Mouse (Mus musculus) midbrain, embryonic 16.5 days (tissue): ENCODE data around the gene Asb11. TPM values are rescaled to one million over a fixed set of nuclear protein-coding genes. Genes with fewer than 3 reads are reported as not detected.

Source experiments
- ATAC-seq: fragments of 200-750 bp; cut with Nextera tagmentation; 2 replicates; pipeline ENCODE4 v1.8.0; 2017; ENCODE audit warnings: moderate TSS enrichment
- H3K27ac ChIP-seq: fragments of 300-500 bp; sonication (generic); 2 replicates; pipeline ENCODE4 v1.5.1; 2014; ENCODE audit warnings: mild to moderate bottlenecking, low read length, mixed read lengths
- H3K27me3 ChIP-seq: fragments of 300-500 bp; sonication (generic); 2 replicates; pipeline ENCODE4 v1.6.1; 2014; ENCODE audit warnings: low read depth, low read length, mixed read lengths; ENCODE audit not compliant: control insufficient read depth, insufficient read depth
- H3K36me3 ChIP-seq: fragments of 300-500 bp; sonication (generic); 2 replicates; pipeline ENCODE4 v1.6.1; 2014; ENCODE audit warnings: mild to moderate bottlenecking, low read length, moderate library complexity, mixed read lengths; ENCODE audit not compliant: control insufficient read depth, insufficient read depth
- H3K4me1 ChIP-seq: fragments of 300-500 bp; sonication (generic); 2 replicates; pipeline ENCODE4 v1.6.1; 2014; ENCODE audit warnings: mild to moderate bottlenecking, low read length, mixed read lengths; ENCODE audit not compliant: control insufficient read depth, insufficient read depth
- H3K4me2 ChIP-seq: fragments of 300-500 bp; sonication (generic); 2 replicates; pipeline ENCODE4 v1.6.1; 2014; ENCODE audit warnings: mild to moderate bottlenecking, low read length, mixed read lengths
- H3K4me3 ChIP-seq: fragments of 300-500 bp; sonication (generic); 2 replicates; pipeline ENCODE4 v1.5.1; 2014; ENCODE audit warnings: low read depth, mild to moderate bottlenecking, low read length, moderate library complexity, mixed read lengths
- H3K9ac ChIP-seq: fragments of 300-500 bp; sonication (generic); 2 replicates; pipeline ENCODE4 v1.6.1; 2014; ENCODE audit warnings: low read depth, low read length, mixed read lengths
- H3K9me3 ChIP-seq: fragments of 300-500 bp; sonication (generic); replicated peaks from 2 replicates; pipeline ENCODE4 v1.6.1; 2014; ENCODE audit warnings: mild to moderate bottlenecking, low read length, mixed read lengths; ENCODE audit not compliant: control insufficient read depth, poor library complexity, severe bottlenecking
- WGBS: fragments of 180-500 bp; shearing (Covaris S2); extraction: QIAGEN DNeasy Blood & Tissue Kit; methylation state at CpG from one replicate; pipeline ENCODE4 v1.1.7; 2014; 5-methylcytosine and 5-hydroxymethylcytosine counted together
- polyA plus RNA-seq: library from polyadenylated mRNA; unstranded; fragments of >200 nt; fragmentation: Nextera tagmentation; extraction: Ambion mirVana; gene quantifications from 2 replicates; pipeline ENCODE4 v1.2.1, GENCODE M21; 2015

Gene Asb11
- not detected in 2 replicates for polyA plus RNA-seq

DNA sequence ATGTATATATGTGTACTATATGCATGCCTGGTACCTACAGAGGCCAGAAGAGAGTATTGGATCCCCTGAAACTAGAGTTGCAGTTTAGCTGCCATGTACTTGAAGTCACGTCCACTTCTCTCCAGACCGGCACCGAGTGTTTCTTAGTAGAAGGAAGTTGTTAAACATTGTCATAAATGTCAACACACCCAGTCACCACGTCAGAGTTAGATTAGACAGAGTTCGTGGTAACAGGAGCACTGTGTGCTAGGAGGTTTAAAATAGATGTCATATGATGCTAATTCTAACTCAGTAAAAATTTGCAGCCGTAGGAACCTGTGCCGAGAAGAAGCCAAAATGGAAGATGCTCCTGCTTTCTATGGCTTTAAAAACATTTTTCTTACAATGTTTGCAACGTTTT lies at the start of gene Asb11:
TSS of gene Asb11 (plus strand) at position 286 of the 400 bp plus-strand sequence.
- H3K27ac ChIP-seq, result no peak within 1 kb of the TSS
- H3K4me3 ChIP-seq, result no peak within 1 kb of the TSS
- no peaks in the 10 kb centered on the region for H3K9me3 ChIP-seq
- H3K27me3 ChIP-seq, result no peaks in the 10 kb centered on the region
- no peak within 1 kb of the TSS for H3K9ac ChIP-seq
- WGBS, result 81% methylated on average over 8 of the region's 8 CpGs
- H3K36me3 ChIP-seq, result no peaks in the 10 kb centered on the region
- no peak for ATAC-seq
- no peaks in the 10 kb centered on the region for H3K4me1 ChIP-seq
- no peak within 1 kb of the TSS for H3K4me2 ChIP-seq

DNA sequence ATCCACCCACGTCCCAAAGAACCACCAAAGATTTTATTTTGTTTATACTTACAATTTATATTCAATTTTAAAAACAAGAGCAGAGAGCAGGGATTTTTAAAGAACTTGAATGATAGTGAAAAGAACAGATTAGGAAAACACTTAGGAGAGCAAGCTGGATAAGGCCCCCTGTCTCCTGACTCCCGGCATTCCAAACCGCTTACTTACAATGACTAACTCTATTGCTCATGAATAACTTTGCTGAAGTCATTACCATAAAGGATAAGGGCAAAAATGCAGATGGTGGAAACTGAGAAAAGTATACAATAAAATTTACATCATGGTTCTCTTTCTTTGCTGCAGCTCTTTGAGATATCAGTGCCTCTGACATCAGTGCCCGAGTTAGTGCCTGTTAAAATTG lies 42.7 kb upstream of the Asb11 start:
- Histone ChIP-seq H3K4me3 (no peak overlapping the region), H3K9me3 (no peaks in the 10 kb centered on the region), H3K9ac (no peak overlapping the region), H3K27ac (no peak overlapping the region), H3K27me3 (no peaks in the 10 kb centered on the region), H3K4me2 (no peak overlapping the region), H3K36me3 (no peaks in the 10 kb centered on the region), H3K4me1 (no peaks in the 10 kb centered on the region)
- no peak for ATAC-seq
- WGBS, result 70% methylated on average over 4 of the region's 4 CpGs

DNA sequence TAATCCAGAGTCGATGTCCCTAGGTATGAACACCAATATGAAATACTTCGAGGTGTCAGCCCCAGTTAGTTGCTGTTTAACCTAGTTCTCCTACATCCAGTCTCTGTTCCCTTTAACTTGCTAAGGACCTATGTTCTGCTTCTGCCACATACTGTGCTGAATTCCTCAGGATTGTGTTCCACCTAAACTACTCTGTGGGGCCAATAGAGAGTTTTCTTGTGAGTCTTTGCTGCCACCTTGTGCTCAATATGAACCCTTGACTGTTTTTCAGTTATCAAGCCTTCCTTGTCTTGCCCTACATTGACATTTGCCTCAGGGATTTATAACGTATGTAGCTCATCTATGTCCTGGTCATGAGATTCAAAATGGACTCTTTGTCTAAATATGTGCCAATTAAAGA lies 38.3 kb upstream of the Asb11 start:
- H3K36me3 ChIP-seq, result no peaks in the 10 kb centered on the region
- ATAC-seq, result peak; percentile 51; the same call in 1 of the 2 replicates
- no peak overlapping the region for H3K4me3 ChIP-seq
- no peak overlapping the region for H3K4me2 ChIP-seq
- no peak overlapping the region for H3K27ac ChIP-seq
- H3K27me3 ChIP-seq, result no peaks in the 10 kb centered on the region
- no peaks in the 10 kb centered on the region for H3K9me3 ChIP-seq
- H3K4me1 ChIP-seq, result no peaks in the 10 kb centered on the region
- H3K9ac ChIP-seq, result no peak overlapping the region
- WGBS, result 65% methylated on average over 3 of the region's 3 CpGs

DNA sequence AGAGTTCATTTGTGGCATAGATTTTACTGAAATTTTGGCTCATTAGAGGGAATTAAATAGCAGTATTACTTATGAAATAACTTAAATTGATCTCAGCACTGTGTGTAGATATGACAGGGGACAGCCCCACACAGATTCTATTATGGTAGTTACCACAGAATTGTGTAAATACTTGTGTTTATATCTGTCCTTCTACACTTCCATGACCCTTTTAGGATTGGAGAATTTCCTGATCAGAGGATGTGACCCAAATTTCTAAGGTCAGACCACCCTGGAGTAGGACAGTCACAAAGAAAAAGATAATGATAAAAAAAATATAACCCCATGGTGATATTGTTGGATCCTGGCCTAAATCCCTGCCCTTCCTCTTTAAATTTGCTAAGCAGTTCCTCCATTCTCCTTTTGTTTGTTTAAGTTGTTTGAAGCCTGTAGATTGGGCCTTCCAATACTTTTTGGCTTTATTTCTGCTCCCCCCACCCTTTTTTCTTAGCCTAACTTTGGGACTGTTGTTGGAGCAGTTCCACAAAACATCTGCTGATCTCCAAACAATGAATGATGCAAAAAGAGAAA lies 31.6 kb upstream of the Asb11 start:
- no peak overlapping the region for H3K27ac ChIP-seq
- no peaks in the 10 kb centered on the region; the same call in 1 of the 2 replicates for H3K27me3 ChIP-seq
- H3K9ac ChIP-seq, result no peak overlapping the region
- no peak overlapping the region for H3K4me2 ChIP-seq
- no peaks in the 10 kb centered on the region for H3K36me3 ChIP-seq
- H3K4me3 ChIP-seq, result no peak overlapping the region
- no peaks in the 10 kb centered on the region for H3K9me3 ChIP-seq
- no peak for ATAC-seq
- H3K4me1 ChIP-seq, result no peaks in the 10 kb centered on the region

DNA sequence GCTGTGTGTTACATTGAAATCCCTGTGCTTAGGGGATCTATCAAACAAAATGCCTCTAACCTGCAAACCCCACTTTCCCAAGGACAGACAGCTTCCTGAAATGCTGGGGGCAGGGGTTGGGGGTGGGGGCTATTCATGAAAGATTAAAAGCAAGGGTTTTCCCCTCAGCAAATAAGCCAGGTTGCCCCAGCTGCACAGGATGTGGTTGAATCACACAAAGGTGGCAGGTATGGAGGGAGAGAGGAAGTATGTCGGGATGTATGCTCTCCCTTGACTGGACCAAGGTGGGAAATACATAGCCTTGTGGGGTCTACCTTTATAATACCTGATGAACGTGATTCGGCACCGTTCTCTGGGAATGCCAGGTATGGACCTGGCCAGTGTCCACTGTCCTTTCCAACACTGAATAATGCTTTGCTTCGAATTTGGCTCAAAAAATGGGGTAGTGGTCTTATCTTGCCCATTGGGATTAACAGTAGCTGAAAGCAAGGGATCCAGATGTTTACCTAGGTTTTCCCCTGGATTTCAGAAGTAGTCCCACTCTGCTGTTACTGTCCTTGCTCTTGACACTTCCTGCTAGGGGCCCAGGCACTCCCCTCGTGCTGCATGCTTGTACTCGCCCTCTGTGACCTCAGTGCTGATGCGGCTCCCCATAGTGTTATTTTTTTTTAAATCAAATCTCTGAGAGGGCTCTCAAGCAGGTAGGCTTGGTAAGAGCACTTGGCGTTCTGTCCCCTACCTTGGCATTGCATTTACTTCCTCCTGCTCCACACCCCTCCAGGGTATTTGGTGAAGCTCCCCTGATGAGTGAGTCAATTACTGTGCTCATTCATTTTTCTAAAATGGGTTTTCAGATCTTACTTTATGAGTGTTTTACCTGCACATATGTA lies 30.4 kb upstream of the Asb11 start:
- WGBS, result 75% methylated on average over 9 of the region's 9 CpGs
- no peaks in the 10 kb centered on the region; the same call in 1 of the 2 replicates for H3K27me3 ChIP-seq
- H3K4me2 ChIP-seq, result no peak overlapping the region
- H3K4me1 ChIP-seq, result no peaks in the 10 kb centered on the region
- H3K4me3 ChIP-seq, result no peak overlapping the region
- H3K27ac ChIP-seq, result no peak overlapping the region
- no peaks in the 10 kb centered on the region for H3K9me3 ChIP-seq
- H3K9ac ChIP-seq, result no peak overlapping the region
- no peak for ATAC-seq
- no peaks in the 10 kb centered on the region for H3K36me3 ChIP-seq

DNA sequence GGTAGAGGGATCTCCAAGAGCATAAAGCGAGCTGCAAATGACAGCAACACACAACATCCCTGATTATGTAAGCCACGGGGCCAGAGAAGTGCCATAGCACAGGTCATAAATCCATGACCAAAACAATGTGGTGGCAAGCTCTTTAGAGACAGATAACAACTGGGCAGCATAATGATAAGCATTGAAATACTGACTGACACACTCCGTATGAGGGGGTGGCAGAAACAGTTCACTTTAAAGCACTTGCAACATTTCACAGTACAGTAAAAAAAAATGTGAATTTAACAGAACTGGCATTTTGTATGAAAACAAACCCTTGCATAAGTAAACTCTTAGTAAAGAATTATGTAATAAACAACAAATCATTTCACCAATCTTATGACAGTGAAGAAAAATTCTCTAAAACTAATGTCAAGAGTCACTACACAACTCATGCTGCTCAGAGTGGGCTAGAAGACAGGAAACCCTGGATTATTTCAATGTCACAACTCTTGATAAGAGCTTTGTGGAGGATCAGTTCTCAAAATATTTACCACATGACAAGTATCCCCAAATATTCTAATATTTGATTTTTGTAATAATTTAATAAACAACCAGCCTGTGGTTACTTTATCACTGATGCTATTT lies 28.4 kb upstream of the Asb11 start:
- no peak for ATAC-seq
- no peak overlapping the region for H3K4me2 ChIP-seq
- H3K27ac ChIP-seq, result no peak overlapping the region
- H3K27me3 ChIP-seq, result no peaks in the 10 kb centered on the region; the same call in 1 of the 2 replicates
- no peak overlapping the region for H3K4me3 ChIP-seq
- H3K9ac ChIP-seq, result no peak overlapping the region
- no peaks in the 10 kb centered on the region for H3K9me3 ChIP-seq
- H3K4me1 ChIP-seq, result no peaks in the 10 kb centered on the region
- H3K36me3 ChIP-seq, result no peaks in the 10 kb centered on the region
- WGBS, result 86% methylated on average over 3 of the region's 3 CpGs

DNA sequence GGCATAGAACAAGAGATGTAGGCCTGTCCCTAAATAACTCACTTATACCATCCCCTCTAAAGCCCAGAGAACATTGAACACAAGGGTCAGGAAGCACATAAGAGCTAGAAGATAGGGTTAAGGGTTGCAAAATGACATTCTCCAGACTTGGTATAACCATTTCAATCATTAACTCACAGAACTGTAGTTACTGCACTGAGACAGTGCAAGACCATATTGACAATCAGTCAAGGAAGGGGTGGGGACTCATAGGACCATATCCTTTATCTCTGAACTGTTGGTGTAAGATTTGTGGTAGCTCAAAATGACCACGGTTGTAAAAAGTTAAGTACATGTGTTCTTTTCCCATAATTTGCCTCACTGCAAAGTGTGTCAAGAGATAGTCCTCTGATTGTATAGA lies 26.2 kb upstream of the Asb11 start:
- no peaks in the 10 kb centered on the region; the same call in 1 of the 2 replicates for H3K27me3 ChIP-seq
- no peaks in the 10 kb centered on the region for H3K4me1 ChIP-seq
- no peak overlapping the region for H3K4me3 ChIP-seq
- H3K36me3 ChIP-seq, result no peaks in the 10 kb centered on the region
- no peak for ATAC-seq
- H3K27ac ChIP-seq, result no peak overlapping the region
- H3K9ac ChIP-seq, result no peak overlapping the region
- WGBS, result 79% methylated on average over 1 of the region's 1 CpGs
- no peaks in the 10 kb centered on the region for H3K9me3 ChIP-seq
- no peak overlapping the region for H3K4me2 ChIP-seq

DNA sequence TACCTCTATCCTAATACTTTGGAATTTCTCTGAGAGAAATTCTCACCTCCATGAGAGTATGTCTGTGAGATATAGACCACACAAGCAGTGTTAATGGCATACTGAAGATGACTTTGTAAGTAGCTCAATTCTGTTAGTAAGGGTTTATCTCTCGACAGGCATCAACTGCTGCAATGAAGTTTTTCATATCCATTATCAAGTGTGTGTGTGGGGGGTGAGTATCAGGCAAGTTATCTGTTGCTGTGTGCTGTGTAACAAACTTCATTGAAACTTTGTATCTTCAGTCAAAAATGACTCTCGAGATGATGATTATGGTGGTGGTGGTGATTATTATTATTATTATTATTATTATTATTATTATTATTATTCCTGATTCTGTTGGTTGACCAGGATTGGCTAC lies 20.0 kb upstream of the Asb11 start:
- no peaks in the 10 kb centered on the region for H3K9me3 ChIP-seq
- H3K36me3 ChIP-seq, result no peaks in the 10 kb centered on the region
- H3K4me1 ChIP-seq, result peaks cover 4% of the 10 kb centered on the region
- H3K9ac ChIP-seq, result no peak overlapping the region
- no peak for ATAC-seq
- H3K4me2 ChIP-seq, result no peak overlapping the region
- no peaks in the 10 kb centered on the region for H3K27me3 ChIP-seq
- WGBS, result 75% methylated on average over 2 of the region's 2 CpGs
- H3K4me3 ChIP-seq, result no peak overlapping the region
- H3K27ac ChIP-seq, result no peak overlapping the region

DNA sequence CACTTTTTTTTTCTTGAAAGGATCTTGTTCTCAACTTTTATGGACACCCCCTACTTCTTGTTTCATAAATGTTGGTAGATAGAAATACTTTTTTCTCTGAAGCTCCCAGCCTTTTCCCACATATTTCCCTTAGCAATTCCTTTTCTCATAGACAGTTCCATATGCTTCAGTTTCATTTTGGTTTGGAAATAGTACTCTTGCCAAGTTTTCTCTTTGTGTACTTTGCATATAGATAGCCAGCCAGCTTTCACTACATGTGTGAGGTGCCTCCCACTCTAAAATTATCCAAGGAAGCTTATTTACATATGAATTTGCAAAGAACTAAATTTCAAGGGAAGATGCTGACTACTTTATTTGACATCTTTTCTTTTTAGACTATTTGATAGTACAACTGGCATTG lies 18.8 kb upstream of the Asb11 start:
- H3K9me3 ChIP-seq, result no peaks in the 10 kb centered on the region
- no peak overlapping the region for H3K4me2 ChIP-seq
- no peak overlapping the region for H3K4me3 ChIP-seq
- ATAC-seq, result no peak
- no peak overlapping the region for H3K27ac ChIP-seq
- H3K36me3 ChIP-seq, result no peaks in the 10 kb centered on the region
- H3K9ac ChIP-seq, result no peak overlapping the region
- no peaks in the 10 kb centered on the region for H3K27me3 ChIP-seq
- peaks cover 4% of the 10 kb centered on the region for H3K4me1 ChIP-seq
